Mouse (Mus musculus) adrenal gland, adult (tissue): ENCODE data around the gene Gm17332.
"Not testable (repeated sequence)": the region's sequence is repeated elsewhere in the genome, so short reads cannot be mapped to it uniquely, and the experiment has no call there.

Experiments
- DNase-seq, 2 experiments: peaks; one replicate each; pipeline ENCODE4 v3.0.0; 2022 to 2023; ENCODE audit warnings: low spot score in 1 of 2; ENCODE audit not compliant: inconsistent age in 2 of 2

Gm17332 gene

GRCm38 (mm10) chr11:31182362-31182761 lies at the start of gene Gm17332:
Gm17332 (minus strand) TSS chr11:31182462.
- DNase-seq, result no peak

GRCm38 (mm10) chr11:31229966-31230365 lies 47.7 kb upstream of the Gm17332 start:
- DNase-seq, result no peak

- DNase-seq, result peak in 1 of 2 experiments; percentile 45
These were observed 43.1 kb upstream of the Gm17332 start for GRCm38 (mm10) chr11:31225359-31225758.

GRCm38 (mm10) chr11:31218009-31218408 lies 35.7 kb upstream of the Gm17332 start:
- no peak for DNase-seq

- DNase-seq, result no peak
These were observed 13.5 kb upstream of the Gm17332 start for GRCm38 (mm10) chr11:31195621-31196363.

GRCm38 (mm10) chr11:31194761-31195160 lies 12.5 kb upstream of the Gm17332 start:
- DNase-seq, result no peak

GRCm38 (mm10) chr11:31170052-31170646 lies 12.1 kb downstream of the Gm17332 start:
- peak; percentile 73 to 88 for DNase-seq

GRCm38 (mm10) chr11:31169161-31170051 lies 12.9 kb downstream of the Gm17332 start:
- peak; percentile 41 to 84 for DNase-seq

GRCm38 (mm10) chr11:31168831-31169160 lies 13.5 kb downstream of the Gm17332 start:
- DNase-seq, result peak in 1 of 2 experiments; percentile 66

GRCm38 (mm10) chr11:31157021-31157420 lies 25.2 kb downstream of the Gm17332 start:
- DNase-seq, result peak in 1 of 2 experiments; percentile 19

GRCm38 (mm10) chr11:31138394-31138793 lies 43.9 kb downstream of the Gm17332 start:
- not testable (repeated sequence) for DNase-seq

- not testable (repeated sequence) for DNase-seq
These were observed 47.4 kb downstream of the Gm17332 start for GRCm38 (mm10) chr11:31134824-31135223.

GRCm38 (mm10) chr11:31133726-31134125 lies 48.5 kb downstream of the Gm17332 start:
- DNase-seq, result not testable (repeated sequence)
